Mouse (Mus musculus) ovary, postnatal 36 days (tissue): ENCODE data around the gene Gm10477.
"Not testable (repeated sequence)": the region's sequence is repeated elsewhere in the genome, so short reads cannot be mapped to it uniquely, and the experiment has no call there.

ENCODE experiments used
- DNase-seq: peaks from one replicate; pipeline ENCODE4 v3.0.0; 2022; ENCODE audit warnings: low spot score, mixed read lengths

Gm10477 gene

DNA sequence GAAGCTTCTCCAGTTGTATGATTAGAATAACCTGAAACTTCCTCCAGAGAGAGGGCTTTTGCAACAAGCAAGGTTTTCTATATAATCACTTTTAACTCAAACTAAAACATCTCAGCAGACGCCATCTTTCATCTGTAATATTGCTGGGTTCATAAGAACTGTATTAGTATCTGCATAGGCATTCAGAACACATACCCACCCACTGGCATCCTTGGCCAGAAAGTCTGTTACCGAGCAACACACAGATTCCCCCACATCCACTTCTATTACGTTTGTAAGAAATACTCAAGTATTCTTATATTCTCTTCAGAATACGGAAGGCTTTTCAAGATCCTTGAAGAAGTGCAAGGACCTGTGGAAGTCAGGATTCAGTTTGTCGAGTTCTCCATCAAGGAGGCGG lies at the start of gene Gm10477:
Gene Gm10477 (plus strand): TSS at position 301 of the 400 bp plus-strand sequence.
- not testable (repeated sequence) for DNase-seq

- no peak for DNase-seq
These were observed 47.0 kb upstream of the Gm10477 start for GRCm38 (mm10) chrX:56477553-56477952.

GRCm38 (mm10) chrX:56481906-56482305 lies 42.6 kb upstream of the Gm10477 start:
- DNase-seq: no peak

DNA sequence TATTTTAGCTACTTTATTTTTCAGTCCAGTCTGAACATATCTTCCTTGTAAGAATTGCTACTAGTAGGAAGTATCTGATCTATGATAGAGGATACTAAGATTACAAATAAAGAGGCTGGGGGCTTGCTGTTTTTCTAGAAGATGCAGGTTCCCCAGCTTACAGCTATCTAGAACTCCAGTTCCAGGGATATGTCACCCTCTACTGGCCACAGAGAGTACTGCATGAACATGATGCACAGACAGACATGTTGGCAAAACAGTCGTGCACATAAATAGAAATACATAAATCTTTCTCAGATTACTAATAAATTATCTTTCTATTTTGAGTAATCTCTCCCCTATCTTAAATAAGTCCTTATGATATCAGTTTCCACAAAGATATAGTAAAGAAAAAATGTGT lies 34.8 kb upstream of the Gm10477 start:
- peak; percentile 20 for DNase-seq

- no peak for DNase-seq
These were observed 27.3 kb upstream of the Gm10477 start for GRCm38 (mm10) chrX:56497241-56497640.

GRCm38 (mm10) chrX:56531266-56531665 lies 6.7 kb downstream of the Gm10477 start:
- peak; percentile 46 for DNase-seq

GRCm38 (mm10) chrX:56537162-56537561 lies 12.6 kb downstream of the Gm10477 start:
- DNase-seq: peak; percentile 13

GRCm38 (mm10) chrX:56549506-56549905 lies 25.0 kb downstream of the Gm10477 start, which contains the start of gene Gm648:
Gm648 (minus strand) TSS chrX:56549606.
- DNase-seq: no peak

GRCm38 (mm10) chrX:56553584-56553983 lies 29.0 kb downstream of the Gm10477 start:
- no peak for DNase-seq

DNA sequence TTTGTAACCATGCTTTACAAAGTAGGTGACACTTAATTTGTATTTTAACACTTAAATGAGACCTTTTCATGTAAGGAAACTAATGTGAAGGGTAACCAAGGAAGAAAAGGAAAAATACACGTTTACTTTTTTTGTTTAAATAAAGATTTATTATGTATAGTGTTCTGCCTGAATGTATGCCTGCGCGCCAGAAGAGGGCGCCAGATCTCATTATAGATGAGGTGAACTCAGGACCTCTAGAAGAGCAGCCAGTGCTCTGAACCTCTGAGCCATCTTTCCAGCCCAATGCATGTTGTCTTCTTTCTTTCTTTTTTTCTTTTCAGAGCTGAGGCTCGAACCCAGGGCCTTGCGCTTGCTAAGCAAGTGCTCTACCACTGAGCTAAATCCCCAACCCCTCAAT lies 47.9 kb downstream of the Gm10477 start:
- no peak for DNase-seq
